Mouse (Mus musculus) G1E (cell line): ENCODE measurements at regions not wholly inside any gene's neighbourhood (a gene's known extent, or its start where the extent isn't known, plus 50 kb on each side); places are given as distances from the start of the nearest gene placed in this dataset.

Source experiments
- CTCF ChIP-seq: IDR thresholded peaks from 2 replicates; pipeline ENCODE4 v1.5.1; 2012; ENCODE audit warnings: low read depth, low read length, inconsistent platforms, mixed read lengths
- GATA1 ChIP-seq: IDR thresholded peaks from 2 replicates; pipeline ENCODE4 v1.6.1; 2012; ENCODE audit warnings: borderline replicate concordance, low read length, inconsistent platforms, mixed read lengths

DNA sequence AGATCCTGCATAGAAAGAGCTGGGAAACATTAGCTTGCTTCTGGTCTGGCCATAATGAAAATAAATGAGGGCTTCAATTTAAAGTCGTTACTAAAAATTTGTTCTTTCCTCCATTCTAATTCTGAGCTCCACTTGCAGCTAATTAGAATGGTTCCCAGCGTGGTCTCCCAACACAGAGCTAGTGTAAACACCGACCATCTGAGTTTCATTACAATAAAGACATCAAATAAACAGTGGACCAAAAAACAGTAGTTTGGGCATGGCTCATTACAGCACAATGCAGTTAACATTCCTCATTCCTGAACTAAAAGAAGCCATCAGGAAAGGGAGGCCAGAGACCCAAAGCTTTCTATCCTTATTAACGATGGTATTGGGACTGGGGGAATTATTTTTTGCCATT is 369.6 kb upstream of the Sox9 start:
- TF ChIP-seq CTCF (no peak), GATA1 (no peak)
